Comparison of ENCODE assay signal across 25 mouse cellular contexts in the genomic region with DNA sequence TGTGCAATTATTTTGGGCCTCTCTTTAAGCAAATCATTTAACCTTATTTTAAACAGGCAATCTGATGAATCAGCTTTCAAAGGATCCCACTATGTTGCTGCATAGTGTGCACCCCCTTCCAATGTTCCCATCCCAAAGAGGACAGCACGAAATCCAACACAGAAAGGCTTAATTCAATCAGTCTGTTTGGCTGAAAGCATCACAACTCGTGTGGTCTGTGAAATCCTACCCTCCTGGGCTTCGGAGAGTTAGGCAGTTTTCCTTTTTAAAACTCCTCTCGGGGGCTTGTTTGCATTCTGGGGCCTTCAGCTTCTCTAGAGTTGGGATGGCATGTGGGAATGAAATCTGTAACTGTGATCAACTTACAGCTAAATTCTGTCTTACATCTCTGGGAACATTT.
"Had no signal": no experiment of that assay in that cellular context is flagged by ENCODE, and none has a peak within 500 bp of the region (broad histone marks: within the 10 kb centered on the region; RNA-seq: fewer than 3 reads in every experiment).

No protein-coding gene starts in this region.

- H3K27me3 ChIP-seq: limb, embryonic 12.5 days; liver, embryonic 12.5 days; liver, embryonic 15.5 days; lung, embryonic 15.5 days; midbrain, embryonic 13.5 days; neural tube, embryonic 13.5 days; stomach, embryonic 15.5 days had no signal

- H3K4me3 ChIP-seq: left cerebral cortex, adult 2 months; limb, embryonic 12.5 days; liver, embryonic 12.5 days; liver, embryonic 15.5 days; lung, embryonic 15.5 days; midbrain, embryonic 13.5 days; myocyte; neural tube, embryonic 13.5 days; stomach, embryonic 15.5 days had no signal

- H3K9me3 ChIP-seq: limb, embryonic 12.5 days; liver, embryonic 12.5 days; liver, embryonic 15.5 days; lung, embryonic 15.5 days; midbrain, embryonic 13.5 days; neural tube, embryonic 13.5 days; stomach, embryonic 15.5 days had no signal

- DNase-seq: kidney, adult 18-20 months; kidney, adult 9 months; kidney, postnatal 14 days; kidney, postnatal 4 days; layer of hippocampus, postnatal 36 days; liver; lung, adult 18-20 months; lung, postnatal 10 days; lung, postnatal 4 days; retina, postnatal 1 day; right cerebral cortex, postnatal 25 days; spleen, adult 18-20 months; thymus, adult 2 months; thymus, postnatal 14 days had no signal

- ATAC-seq: intestine, embryonic 16.5 days; liver, embryonic 12.5 days; midbrain, embryonic 13.5 days; midbrain, embryonic 16.5 days had no signal

- H3K4me2 ChIP-seq: limb, embryonic 12.5 days; liver, embryonic 12.5 days; liver, embryonic 15.5 days; lung, embryonic 15.5 days; midbrain, embryonic 13.5 days; neural tube, embryonic 13.5 days; stomach, embryonic 15.5 days had no signal

- H3K4me1 ChIP-seq: liver, embryonic 12.5 days; liver, embryonic 15.5 days; midbrain, embryonic 13.5 days had no signal

- H3K27ac ChIP-seq: left cerebral cortex, adult 2 months; limb, embryonic 12.5 days; liver, embryonic 12.5 days; liver, embryonic 15.5 days; lung, embryonic 15.5 days; midbrain, embryonic 13.5 days; neural tube, embryonic 13.5 days; stomach, embryonic 15.5 days had no signal

- H3K36me3 ChIP-seq: liver, embryonic 12.5 days; liver, embryonic 15.5 days; lung, embryonic 15.5 days; midbrain, embryonic 13.5 days; neural tube, embryonic 13.5 days; stomach, embryonic 15.5 days had no signal

- H3K9ac ChIP-seq: limb, embryonic 12.5 days; liver, embryonic 12.5 days; liver, embryonic 15.5 days; lung, embryonic 15.5 days; midbrain, embryonic 13.5 days; neural tube, embryonic 13.5 days; stomach, embryonic 15.5 days had no signal
